Mouse (Mus musculus) right cerebral cortex, adult 2 months (tissue): ENCODE results near the gene Bhmt.

Experiments
- DNase-seq, 2 experiments: peaks; one replicate each; pipeline ENCODE4 v3.0.0; 2021 to 2022; ENCODE audit warnings: low spot score in 2 of 2

Gene Bhmt

GRCm38 (mm10) chr13:93637282-93638245 lies at the start of gene Bhmt:
Gene Bhmt (minus strand): TSS chr13:93637961.
- no peak for DNase-seq

GRCm38 (mm10) chr13:93687321-93687720 lies 49.6 kb upstream of the Bhmt start:
- no peak for DNase-seq

DNA sequence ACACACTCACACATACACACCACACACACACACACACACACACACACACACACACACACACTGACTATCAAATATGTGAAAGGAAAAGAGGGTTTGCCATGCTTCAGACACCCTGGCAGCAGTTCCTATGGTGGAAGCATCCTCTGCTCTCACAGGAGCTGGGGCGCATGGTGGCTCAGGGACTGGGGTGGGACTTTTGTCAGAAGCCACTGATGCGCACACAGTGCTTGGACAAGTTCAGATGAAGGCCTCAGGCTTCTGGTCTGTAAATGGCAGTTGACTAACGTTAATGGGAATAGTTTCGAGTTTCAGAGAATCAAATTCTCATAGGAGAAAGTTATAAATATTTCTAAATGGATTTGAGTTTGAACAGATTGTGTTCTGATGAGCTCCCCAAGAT lies 47.5 kb upstream of the Bhmt start:
- DNase-seq, result no peak

DNA sequence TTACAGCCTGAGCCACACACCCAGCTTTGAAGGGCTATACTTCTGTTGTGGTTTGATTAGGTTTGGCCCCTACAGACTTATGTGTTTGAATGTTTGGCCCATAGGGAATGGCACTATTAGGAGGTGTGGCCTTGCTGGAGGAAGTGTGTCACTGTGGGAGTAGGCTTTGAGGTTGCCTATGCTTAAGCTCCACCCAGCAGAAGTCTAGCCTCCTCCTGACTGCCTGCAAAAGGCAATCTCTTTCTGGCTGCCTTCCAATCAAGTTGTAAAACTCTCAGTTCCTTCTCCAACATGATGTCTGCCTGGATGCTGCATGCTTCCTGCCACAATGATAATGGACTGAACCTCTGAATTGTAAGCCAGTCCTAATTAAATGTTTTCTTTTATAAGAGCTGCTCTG lies 45.6 kb upstream of the Bhmt start:
- no peak for DNase-seq

- peak; percentile 22 to 37 for DNase-seq
Measured at GRCm38 (mm10) chr13:93676864-93677263, 39.1 kb upstream of the Bhmt start.

- DNase-seq, result no peak
Measured at GRCm38 (mm10) chr13:93674131-93674561, 36.4 kb upstream of the Bhmt start, which contains the start of the genes Bhmt2 and Dmgdh. Gene Bhmt2 (minus strand): TSS chr13:93674302. Gene Dmgdh (plus strand): TSS chr13:93674433.

- DNase-seq, result no peak
Measured at GRCm38 (mm10) chr13:93673296-93673695, 35.5 kb upstream of the Bhmt start.

GRCm38 (mm10) chr13:93672371-93672770 lies 34.6 kb upstream of the Bhmt start:
- no peak for DNase-seq

DNA sequence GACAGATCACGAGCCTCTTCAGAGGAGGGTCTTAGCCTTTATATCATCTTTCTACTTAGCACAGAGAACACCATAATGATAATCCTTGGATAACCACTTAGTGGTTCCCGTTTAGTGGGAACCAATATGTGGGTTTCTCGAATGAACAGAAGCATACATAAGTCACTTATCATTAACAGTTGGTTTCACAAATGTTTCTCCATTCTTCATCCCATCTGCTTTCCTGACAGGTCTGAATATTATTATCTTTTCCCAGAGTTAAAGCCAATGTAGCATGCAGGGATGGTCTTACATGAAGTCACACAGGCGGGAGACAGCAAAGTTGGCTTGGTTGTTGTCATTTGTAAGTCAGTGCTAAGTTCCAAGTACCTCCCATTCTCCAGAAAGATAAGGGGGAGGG lies 29.8 kb upstream of the Bhmt start:
- DNase-seq, result no peak

GRCm38 (mm10) chr13:93657941-93658340 lies 20.2 kb upstream of the Bhmt start:
- DNase-seq, result no peak

GRCm38 (mm10) chr13:93653382-93653781 lies 15.6 kb upstream of the Bhmt start:
- DNase-seq, result no peak

- DNase-seq, result no peak
Measured at GRCm38 (mm10) chr13:93648387-93649130, 10.8 kb upstream of the Bhmt start.

DNA sequence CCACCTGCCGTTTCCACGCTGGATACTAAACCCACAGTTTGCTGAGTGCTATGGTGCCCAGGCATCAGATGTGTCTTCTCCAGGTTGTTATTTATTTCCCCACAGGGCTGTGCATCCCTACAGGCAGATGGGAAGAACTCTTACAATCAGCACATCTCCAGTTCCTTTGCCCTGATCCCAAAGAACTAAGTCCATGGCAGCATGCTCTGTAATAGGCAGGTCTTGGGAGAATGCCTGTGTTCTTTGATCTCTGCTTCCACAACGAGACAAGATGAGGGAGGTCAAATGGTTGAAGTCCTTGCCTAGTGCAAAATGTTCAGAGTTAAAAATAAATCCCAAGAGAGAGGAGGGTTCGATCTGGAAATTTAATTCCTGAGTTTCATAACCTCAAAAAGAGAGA lies 1.9 kb upstream of the Bhmt start:
- DNase-seq, result no peak

- DNase-seq, result no peak
Measured at GRCm38 (mm10) chr13:93636561-93636960, 1.2 kb downstream of the Bhmt start.

- no peak for DNase-seq
Measured at GRCm38 (mm10) chr13:93632927-93633326, 4.8 kb downstream of the Bhmt start.

DNA sequence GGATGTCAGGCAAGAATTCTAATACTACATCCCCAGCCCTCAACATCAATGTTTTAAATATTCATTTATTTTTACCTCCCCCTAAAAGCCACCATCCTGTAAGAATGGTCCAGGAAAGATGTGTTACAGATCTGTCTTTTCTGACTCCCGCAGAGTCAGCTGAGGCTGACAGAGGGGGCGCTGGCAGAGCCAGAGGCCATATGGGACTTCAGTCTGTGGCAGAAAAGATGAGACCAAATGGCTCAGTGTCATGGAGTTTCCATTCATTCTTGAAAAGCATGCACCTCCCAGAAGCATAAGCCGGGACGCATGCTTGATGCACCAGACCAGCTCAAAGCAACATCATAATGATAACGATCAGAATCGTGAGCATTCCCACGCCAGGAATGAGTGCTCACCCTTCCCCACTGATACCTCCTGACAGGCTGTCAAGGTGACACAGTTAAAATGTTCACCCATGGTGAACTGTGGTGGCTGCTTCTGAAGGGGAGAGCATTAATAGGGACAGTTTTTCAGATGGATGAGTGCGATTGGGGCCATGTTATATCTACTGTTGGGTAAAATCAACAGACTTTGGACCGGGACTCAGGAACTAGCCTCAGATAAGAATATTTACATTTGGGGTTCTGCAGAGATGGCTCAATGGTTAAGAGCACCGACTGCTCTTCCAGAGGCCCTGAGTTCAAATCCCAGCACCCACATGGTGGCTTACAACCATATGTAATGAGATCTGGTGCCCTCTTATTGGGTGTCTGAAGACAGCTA lies 6.6 kb downstream of the Bhmt start:
- no peak for DNase-seq

DNA sequence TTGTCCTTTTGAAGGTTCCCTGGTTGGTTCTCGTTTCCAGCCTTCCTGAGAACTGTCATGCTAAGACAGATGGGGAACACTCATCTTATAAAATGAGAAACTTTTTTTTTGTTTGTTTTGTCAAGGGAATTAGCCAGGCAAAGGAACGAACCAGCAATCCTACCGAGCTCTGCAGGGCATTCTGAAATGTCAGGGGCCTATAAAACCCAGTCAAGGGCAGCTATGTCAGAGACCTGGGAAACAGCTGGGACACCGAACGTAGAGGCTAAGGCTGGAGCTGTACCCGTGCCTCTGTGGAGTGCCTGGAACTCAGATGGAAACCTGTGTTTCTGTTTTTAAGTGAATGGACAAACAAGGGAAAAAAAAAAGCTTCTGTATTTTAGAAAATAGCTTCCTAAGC lies 8.9 kb downstream of the Bhmt start:
- DNase-seq, result no peak

DNA sequence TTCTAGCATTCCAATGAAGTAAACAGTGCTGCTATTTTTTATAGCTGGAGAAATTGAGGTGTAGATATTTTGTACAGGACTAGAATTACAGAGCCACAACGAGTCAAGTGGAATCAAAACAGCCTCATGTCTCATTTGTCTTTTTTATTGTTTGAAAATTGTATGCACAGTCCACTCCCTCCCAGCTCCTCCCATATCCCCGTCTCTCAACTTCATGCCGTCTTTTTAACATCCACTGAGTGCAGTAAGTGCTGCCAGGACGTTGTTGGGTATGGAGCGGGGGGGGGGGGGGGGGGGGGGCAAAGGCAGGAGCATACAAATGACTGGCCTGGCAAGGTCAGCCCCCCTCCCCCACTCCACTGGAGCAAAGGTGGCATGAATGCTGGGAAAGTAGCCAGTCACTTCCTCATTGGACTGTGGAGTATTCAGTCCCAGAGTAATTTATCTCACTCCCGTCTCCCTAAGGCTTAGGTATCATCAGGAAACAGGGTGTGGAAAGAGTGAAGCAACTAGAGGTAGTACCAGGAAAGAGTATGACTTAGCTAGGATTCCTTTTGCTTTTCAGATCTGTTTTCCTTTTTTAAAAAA lies 23.3 kb downstream of the Bhmt start:
- no peak for DNase-seq

DNA sequence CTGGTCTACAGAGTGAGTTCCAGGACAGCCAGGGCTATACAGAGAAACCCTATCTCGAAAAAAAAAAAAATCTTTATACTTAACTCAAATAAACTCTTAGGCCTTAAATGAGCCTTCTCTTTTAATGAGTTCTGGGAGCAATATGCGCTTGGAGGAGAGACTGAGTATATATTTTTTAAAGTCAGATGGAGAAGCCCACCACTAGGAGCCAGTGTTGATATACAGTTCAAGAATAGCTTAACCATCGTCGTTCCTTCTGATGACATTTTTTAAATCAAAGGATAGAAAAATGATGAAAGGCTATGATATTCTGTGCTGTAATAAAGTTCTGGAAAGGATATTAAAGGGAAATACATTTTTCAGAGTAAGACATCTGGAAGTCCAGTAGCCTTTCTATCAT lies 24.0 kb downstream of the Bhmt start:
- DNase-seq, result no peak

GRCm38 (mm10) chr13:93612660-93613607 lies 24.8 kb downstream of the Bhmt start:
- peak; percentile 87 to 93 for DNase-seq
